Mouse (Mus musculus): ENCODE measurements around the gene Dennd1b. TPM values are rescaled to one million over a fixed set of nuclear protein-coding genes. Genes with fewer than 3 reads are reported as not detected.

The Dennd1b gene
- polyA plus RNA-seq, 1 experiment from 2014 or later: 6.7 TPM

- Histone ChIP-seq H3K9me3 (replicated peaks) (no peaks in the 10 kb centered on the region), H3K9ac (no peak overlapping the region), H3K4me2 (replicated peaks) (no peak overlapping the region), H3K36me3 (no peaks in the 10 kb centered on the region), H3K4me1 (no peaks in the 10 kb centered on the region), H3K4me3 (replicated peaks) (no peak overlapping the region), H3K27me3 (no peaks in the 10 kb centered on the region), H3K27ac (replicated peaks) (no peak overlapping the region)
- 72% methylated on average over 2 of the region's 2 CpGs for WGBS
- no peak for ATAC-seq (ENCODE audit: insufficient number of reproducible peaks, low FRiP score, low TSS enrichment, low read depth)
Measured at GRCm38 (mm10) chr1:139153006-139153405, 189.8 kb downstream of the Dennd1b start.

DNA sequence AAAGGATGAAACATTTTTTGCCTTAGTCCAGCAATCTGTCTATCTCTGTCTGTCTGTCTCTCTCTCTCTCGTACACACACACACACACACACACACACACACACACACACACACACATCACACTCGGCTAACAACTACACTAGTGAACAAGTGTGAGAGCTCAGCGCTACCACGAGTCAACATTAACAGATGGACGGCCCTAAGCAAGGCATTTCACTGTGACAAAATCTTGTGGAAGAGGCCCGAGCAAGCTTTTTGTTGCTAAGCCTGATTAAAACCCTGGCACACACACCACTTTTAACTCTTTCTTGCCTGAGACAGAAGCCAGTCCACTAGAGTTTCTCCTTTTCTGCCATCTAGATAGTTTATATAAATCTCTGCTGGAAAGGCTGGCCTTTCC, 190.3 kb downstream of the Dennd1b start:
- no peaks in the 10 kb centered on the region for H3K4me1 ChIP-seq
- no peak for ATAC-seq (ENCODE audit: insufficient number of reproducible peaks, low FRiP score, low TSS enrichment, low read depth)
- no peak overlapping the region for H3K4me3 ChIP-seq (replicated peaks)
- H3K27me3 ChIP-seq: no peaks in the 10 kb centered on the region
- H3K4me2 ChIP-seq (replicated peaks): no peak overlapping the region
- WGBS: 43% methylated on average over 6 of the region's 6 CpGs
- no peak overlapping the region for H3K9ac ChIP-seq
- H3K27ac ChIP-seq (replicated peaks): no peak overlapping the region
- no peaks in the 10 kb centered on the region for H3K9me3 ChIP-seq (replicated peaks)
- H3K36me3 ChIP-seq: no peaks in the 10 kb centered on the region

DNA sequence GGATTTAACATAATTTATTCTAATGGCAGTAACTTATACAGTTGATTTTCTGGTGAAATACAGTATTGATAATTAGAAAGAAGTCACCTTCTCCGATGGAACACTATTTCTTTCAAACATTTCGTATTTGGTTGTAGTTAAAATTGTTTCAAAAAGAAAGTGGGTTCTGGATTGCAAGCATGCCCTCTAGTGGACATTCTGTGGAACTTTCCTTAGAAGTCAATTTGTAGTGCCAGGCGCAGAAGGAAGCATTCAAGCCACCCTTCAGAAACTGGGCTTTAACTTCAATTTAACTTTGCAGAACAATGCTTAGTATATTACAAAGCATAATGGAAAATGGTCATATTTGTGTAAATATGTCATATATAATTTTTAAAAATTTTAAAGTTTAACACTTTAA, 193.2 kb downstream of the Dennd1b start:
- H3K36me3 ChIP-seq: no peaks in the 10 kb centered on the region
- no peak for ATAC-seq (ENCODE audit: insufficient number of reproducible peaks, low FRiP score, low TSS enrichment, low read depth)
- H3K4me3 ChIP-seq (replicated peaks): no peak overlapping the region
- no peaks in the 10 kb centered on the region for H3K9me3 ChIP-seq (replicated peaks)
- H3K4me2 ChIP-seq (replicated peaks): no peak overlapping the region
- 12% methylated on average over 3 of the region's 3 CpGs for WGBS
- H3K27me3 ChIP-seq: no peaks in the 10 kb centered on the region
- H3K4me1 ChIP-seq: no peaks in the 10 kb centered on the region
- H3K9ac ChIP-seq: no peak overlapping the region
- H3K27ac ChIP-seq (replicated peaks): no peak overlapping the region

- no peaks in the 10 kb centered on the region for H3K36me3 ChIP-seq
- no peaks in the 10 kb centered on the region for H3K9me3 ChIP-seq (replicated peaks)
- no peaks in the 10 kb centered on the region for H3K4me1 ChIP-seq
- H3K9ac ChIP-seq: no peak overlapping the region
- WGBS: 45% methylated on average over 3 of the region's 3 CpGs
- no peak overlapping the region for H3K4me2 ChIP-seq (replicated peaks)
- no peak overlapping the region for H3K4me3 ChIP-seq (replicated peaks)
- ATAC-seq (ENCODE audit: insufficient number of reproducible peaks, low FRiP score, low TSS enrichment, low read depth): no peak
- H3K27me3 ChIP-seq: no peaks in the 10 kb centered on the region
- H3K27ac ChIP-seq (replicated peaks): no peak overlapping the region
Measured at GRCm38 (mm10) chr1:139161619-139162018, 198.4 kb downstream of the Dennd1b start.

DNA sequence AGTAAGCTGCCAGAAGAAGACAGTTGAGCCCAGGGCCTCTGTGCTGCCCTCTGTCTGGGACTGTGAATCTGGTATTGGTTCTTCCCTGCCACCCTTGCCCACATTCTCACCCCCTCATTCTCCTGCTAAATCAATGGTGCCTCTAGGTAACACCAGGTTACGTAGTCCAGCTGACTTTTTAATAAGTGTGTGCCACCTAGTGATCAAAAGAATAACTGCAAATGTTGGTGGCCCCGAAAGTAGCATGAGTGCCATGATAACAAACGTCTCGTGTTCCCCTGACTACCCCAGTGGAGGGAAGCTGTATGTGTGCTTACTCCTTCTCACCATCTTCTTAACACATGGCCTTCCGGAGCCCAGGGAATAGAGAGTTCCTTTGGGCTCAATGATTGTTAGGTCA, 199.6 kb downstream of the Dennd1b start:
- Histone ChIP-seq H3K27me3 (no peaks in the 10 kb centered on the region), H3K9me3 (replicated peaks) (no peaks in the 10 kb centered on the region), H3K36me3 (no peaks in the 10 kb centered on the region), H3K27ac (replicated peaks) (no peak overlapping the region), H3K9ac (no peak overlapping the region), H3K4me2 (replicated peaks) (no peak overlapping the region), H3K4me3 (replicated peaks) (no peak overlapping the region), H3K4me1 (no peaks in the 10 kb centered on the region)
- ATAC-seq (ENCODE audit: insufficient number of reproducible peaks, low FRiP score, low TSS enrichment, low read depth): no peak
- WGBS: 37% methylated on average over 5 of the region's 5 CpGs

DNA sequence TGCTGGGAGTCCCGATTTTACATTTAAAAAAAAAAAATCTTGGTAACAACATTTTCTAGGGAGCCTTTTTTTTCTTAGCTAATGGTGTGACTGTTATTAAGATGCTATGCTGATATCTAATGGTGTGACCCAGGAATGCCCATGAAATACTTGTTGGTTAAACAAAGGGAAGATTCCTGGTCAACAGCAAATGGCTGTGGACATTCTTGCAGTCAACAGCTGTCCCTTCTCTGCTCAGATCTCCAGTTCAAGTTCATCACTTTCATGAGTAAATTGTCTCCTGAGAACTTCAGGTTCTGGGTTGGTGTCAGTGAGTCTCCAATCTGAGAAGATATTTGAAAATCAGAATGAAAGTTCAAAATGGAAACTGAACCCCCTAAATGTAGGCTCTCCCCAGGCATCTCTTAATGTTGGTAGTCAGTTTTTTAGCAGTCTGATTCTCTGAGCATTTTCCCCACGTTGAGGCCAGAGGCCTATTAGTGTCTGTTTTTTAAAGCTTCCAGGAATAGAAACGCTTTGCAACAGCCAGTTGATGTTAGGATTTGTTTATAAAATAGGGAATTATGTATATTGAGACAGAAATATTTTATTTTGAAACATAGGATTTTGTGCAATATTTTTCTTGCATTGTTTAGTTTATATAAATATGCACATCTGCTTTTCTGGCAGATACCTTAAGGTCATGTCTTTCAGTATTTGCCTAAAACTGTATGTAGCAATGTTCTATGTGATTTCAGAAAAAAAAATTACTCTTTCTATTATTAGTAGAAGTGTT, 211.0 kb downstream of the Dennd1b start:
- 0 out of 2 replicates have a peak, but pooled peaks cover 5% of the 10 kb centered on the region for H3K36me3 ChIP-seq
- no peak overlapping the region for H3K4me3 ChIP-seq (replicated peaks)
- H3K4me1 ChIP-seq: no peaks in the 10 kb centered on the region
- H3K27me3 ChIP-seq: no peaks in the 10 kb centered on the region
- WGBS: 69% methylated on average over 3 of the region's 3 CpGs
- no peaks in the 10 kb centered on the region for H3K9me3 ChIP-seq (replicated peaks)
- H3K27ac ChIP-seq (replicated peaks): no peak overlapping the region
- ATAC-seq (ENCODE audit: insufficient number of reproducible peaks, low FRiP score, low TSS enrichment, low read depth): no peak
- H3K4me2 ChIP-seq (replicated peaks): no peak overlapping the region
- H3K9ac ChIP-seq: no peak overlapping the region

DNA sequence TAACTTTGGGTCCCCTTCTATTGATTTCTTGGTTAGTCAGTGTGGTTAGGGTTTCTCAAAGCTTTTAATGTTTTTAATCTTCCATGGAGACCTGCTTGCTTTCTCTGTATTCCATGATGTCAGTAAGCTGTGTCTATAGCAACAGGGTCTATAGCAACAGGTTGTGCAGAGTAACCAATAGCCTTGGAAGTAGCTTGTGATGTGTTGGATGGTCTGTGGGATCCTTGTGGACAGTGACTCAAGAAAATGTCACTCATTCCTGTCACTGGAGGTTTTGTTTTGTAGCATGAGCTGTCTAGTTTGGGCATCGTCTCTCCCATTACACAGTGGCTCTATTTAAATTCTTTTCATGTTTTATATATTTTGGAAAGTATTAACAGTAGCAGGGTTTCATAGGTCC, 216.5 kb downstream of the Dennd1b start:
- no peak overlapping the region for H3K9ac ChIP-seq
- H3K27me3 ChIP-seq: no peaks in the 10 kb centered on the region
- WGBS: 71% methylated on average over 1 of the region's 1 CpGs
- H3K4me3 ChIP-seq (replicated peaks): no peak overlapping the region
- no peak overlapping the region for H3K27ac ChIP-seq (replicated peaks)
- no peak overlapping the region for H3K4me2 ChIP-seq (replicated peaks)
- no peaks in the 10 kb centered on the region for H3K4me1 ChIP-seq
- no peak for ATAC-seq (ENCODE audit: insufficient number of reproducible peaks, low FRiP score, low TSS enrichment, low read depth)
- H3K36me3 ChIP-seq: no peaks in the 10 kb centered on the region
- no peaks in the 10 kb centered on the region for H3K9me3 ChIP-seq (replicated peaks)

GRCm38 (mm10) chr1:139180481-139181149, 217.4 kb downstream of the Dennd1b start:
- Histone ChIP-seq H3K9me3 (replicated peaks) (no peaks in the 10 kb centered on the region), H3K4me1 (no peaks in the 10 kb centered on the region), H3K9ac (no peak overlapping the region), H3K4me2 (replicated peaks) (no peak overlapping the region), H3K27me3 (no peaks in the 10 kb centered on the region), H3K4me3 (replicated peaks) (no peak overlapping the region), H3K36me3 (no peaks in the 10 kb centered on the region), H3K27ac (replicated peaks) (no peak overlapping the region)
- no peak for ATAC-seq (ENCODE audit: insufficient number of reproducible peaks, low FRiP score, low TSS enrichment, low read depth)
- WGBS: 68% methylated on average over 6 of the region's 6 CpGs

- Histone ChIP-seq H3K27ac (replicated peaks) (no peak overlapping the region), H3K27me3 (no peaks in the 10 kb centered on the region), H3K9ac (no peak overlapping the region), H3K36me3 (no peaks in the 10 kb centered on the region), H3K4me3 (replicated peaks) (no peak overlapping the region), H3K9me3 (replicated peaks) (no peaks in the 10 kb centered on the region), H3K4me2 (replicated peaks) (no peak overlapping the region), H3K4me1 (no peaks in the 10 kb centered on the region)
- no peak for ATAC-seq (ENCODE audit: insufficient number of reproducible peaks, low FRiP score, low TSS enrichment, low read depth)
- WGBS: 30% methylated on average over 3 of the region's 3 CpGs
Measured at GRCm38 (mm10) chr1:139192635-139193034, 229.4 kb downstream of the Dennd1b start.

DNA sequence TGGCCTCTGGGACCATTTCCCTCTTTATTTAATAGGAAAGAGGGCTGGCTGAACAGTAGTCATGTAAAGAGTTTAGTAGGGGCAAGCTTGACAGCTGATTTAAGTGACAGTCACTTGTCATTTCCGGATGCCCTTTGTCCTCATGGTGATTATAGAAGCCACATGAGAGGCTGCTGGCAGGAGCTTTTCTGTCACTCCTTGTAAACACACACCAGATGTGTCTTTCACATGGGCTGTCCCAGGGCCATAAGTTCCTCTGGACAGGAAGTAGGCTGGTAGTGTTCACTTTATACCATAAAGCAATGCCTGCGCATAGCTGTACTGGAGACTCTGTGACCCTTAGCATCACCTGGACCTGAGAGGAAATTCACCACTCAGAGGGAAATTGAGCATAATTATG, 230.8 kb downstream of the Dennd1b start:
- Histone ChIP-seq H3K27me3 (no peaks in the 10 kb centered on the region), H3K9ac (no peak overlapping the region), H3K9me3 (replicated peaks) (no peaks in the 10 kb centered on the region), H3K27ac (replicated peaks) (no peak overlapping the region), H3K4me1 (no peaks in the 10 kb centered on the region), H3K4me3 (replicated peaks) (no peak overlapping the region), H3K36me3 (no peaks in the 10 kb centered on the region), H3K4me2 (replicated peaks) (no peak overlapping the region)
- no peak for ATAC-seq (ENCODE audit: insufficient number of reproducible peaks, low FRiP score, low TSS enrichment, low read depth)
- WGBS: 33% methylated on average over 2 of the region's 2 CpGs

- no peaks in the 10 kb centered on the region for H3K4me1 ChIP-seq
- no peak overlapping the region for H3K27ac ChIP-seq (replicated peaks)
- no peak overlapping the region for H3K4me2 ChIP-seq (replicated peaks)
- H3K36me3 ChIP-seq: no peaks in the 10 kb centered on the region
- WGBS: 13% methylated on average over 5 of the region's 5 CpGs
- no peaks in the 10 kb centered on the region for H3K27me3 ChIP-seq
- ATAC-seq (ENCODE audit: insufficient number of reproducible peaks, low FRiP score, low TSS enrichment, low read depth): no peak
- no peak overlapping the region for H3K9ac ChIP-seq
- no peak overlapping the region for H3K4me3 ChIP-seq (replicated peaks)
- no peaks in the 10 kb centered on the region for H3K9me3 ChIP-seq (replicated peaks)
Measured at GRCm38 (mm10) chr1:139194428-139195028, 231.3 kb downstream of the Dennd1b start.
